Mouse (Mus musculus) adrenal gland, postnatal 25 days (tissue): ENCODE data around the gene Dlg2. TPM values are rescaled to one million over a fixed set of nuclear protein-coding genes. Genes with fewer than 3 reads are reported as not detected.
"Not testable (repeated sequence)": the region's sequence is repeated elsewhere in the genome, so short reads cannot be mapped to it uniquely, and the experiment has no call there.

Experiments used
- DNase-seq: peaks from one replicate; pipeline ENCODE4 v3.0.0; 2021; ENCODE audit warnings: mixed read lengths
- total RNA-seq: library from RNA; stranded (reverse); gene quantifications from 2 replicates; pipeline ENCODE4 v1.2.3, GENCODE M21; 2021

The Dlg2 gene
- total RNA-seq, 1 experiment from 2014 or later = 148 TPM

- DNase-seq = no peak
Observed at GRCm38 (mm10) chr7:90825640-90826039, 349.2 kb downstream of the Dlg2 start.

- DNase-seq = no peak
Observed at GRCm38 (mm10) chr7:90841276-90841675, 364.8 kb downstream of the Dlg2 start.

- DNase-seq = no peak
Observed at GRCm38 (mm10) chr7:90843345-90844293, 367.1 kb downstream of the Dlg2 start.

- not testable (repeated sequence) for DNase-seq
Observed at GRCm38 (mm10) chr7:90876796-90877195, 400.3 kb downstream of the Dlg2 start.

- DNase-seq = no peak
Observed at GRCm38 (mm10) chr7:90882740-90883139, 406.3 kb downstream of the Dlg2 start.

- no peak for DNase-seq
Observed at GRCm38 (mm10) chr7:90886396-90887006, 410.0 kb downstream of the Dlg2 start.

GRCm38 (mm10) chr7:90887007-90887720, 410.7 kb downstream of the Dlg2 start:
- no peak for DNase-seq

GRCm38 (mm10) chr7:90927441-90927840, 451.0 kb downstream of the Dlg2 start:
- DNase-seq = no peak

- no peak for DNase-seq
Observed at GRCm38 (mm10) chr7:90940726-90941125, 464.3 kb downstream of the Dlg2 start.

- DNase-seq = no peak
Observed at GRCm38 (mm10) chr7:90947073-90947472, 470.6 kb downstream of the Dlg2 start.

GRCm38 (mm10) chr7:90949212-90949611, 472.7 kb downstream of the Dlg2 start:
- no peak for DNase-seq

GRCm38 (mm10) chr7:90977241-90977640, 500.8 kb downstream of the Dlg2 start:
- no peak for DNase-seq

- DNase-seq = no peak
Observed at GRCm38 (mm10) chr7:90982069-90982468, 505.6 kb downstream of the Dlg2 start.

GRCm38 (mm10) chr7:91010655-91011054, 534.2 kb downstream of the Dlg2 start:
- no peak for DNase-seq

- no peak for DNase-seq
Observed at GRCm38 (mm10) chr7:91044998-91045741, 568.7 kb downstream of the Dlg2 start.

- DNase-seq = no peak
Observed at GRCm38 (mm10) chr7:91045742-91046098, 569.2 kb downstream of the Dlg2 start.

GRCm38 (mm10) chr7:91063297-91064040, 587.0 kb downstream of the Dlg2 start:
- DNase-seq = no peak

GRCm38 (mm10) chr7:91071751-91072707, 595.6 kb downstream of the Dlg2 start:
- DNase-seq = no peak

- no peak for DNase-seq
Observed at GRCm38 (mm10) chr7:91086071-91086470, 609.6 kb downstream of the Dlg2 start.
